Comparison of ENCODE assay signal across 13 mouse cellular contexts in genomic region chr8:45659473-45659872, GRCm38 (mm10).
DNase-seq lines count a peak whose midpoint lies in the region; ATAC-seq and TF ChIP-seq lines count a peak whose summit lies in the region.
"Had no signal": no experiment of that assay in that cellular context is flagged by ENCODE, and none has a peak within 500 bp of the region (broad histone marks: within the 10 kb centered on the region; RNA-seq: fewer than 3 reads in every experiment).

No protein-coding gene starts in this region.

- H3K36me3 ChIP-seq in heart, postnatal 0 days (replicated peaks; ENCODE audit: control insufficient read depth, insufficient read depth, low read length), result no peaks in the 10 kb centered on the region; the same call in 1 of the 2 replicates
- H3K36me3 ChIP-seq: forebrain, embryonic 12.5 days had no signal

- peak overlapping the region; percentile 83 for H3K9ac ChIP-seq in heart, postnatal 0 days (replicated peaks; ENCODE audit: low read depth, low read length)
- H3K9ac ChIP-seq: forebrain, embryonic 12.5 days; hindbrain, embryonic 14.5 days; liver, postnatal 0 days had no signal

- H3K4me2 ChIP-seq in heart, postnatal 0 days (ENCODE audit: low read depth, low read length), result peak overlapping the region; percentile 68
- H3K4me2 ChIP-seq: hindbrain, embryonic 14.5 days had no signal

- 27% methylated on average over 4 of the region's 4 CpGs for WGBS in heart, postnatal 0 days
- 28% methylated on average over 4 of the region's 4 CpGs for WGBS in large intestine, adult 2 months

- TF ChIP-seq CTCF in heart, postnatal 0 days (IDR thresholded peaks at IDR 0.05; ENCODE audit: low read depth), result no peak

- no peak for TF ChIP-seq EP300 in heart, postnatal 0 days (IDR thresholded peaks at IDR 0.05; ENCODE audit: low read depth)

- DNase-seq in heart, postnatal 0 days (ENCODE audit: low spot score), result no peak
- DNase-seq in heart, adult 9 months (ENCODE audit: low spot score in 2 of 2), result no peak
- peak; percentile 8 for DNase-seq in lung, postnatal 25 days (ENCODE audit: low spot score)
- DNase-seq in lung, postnatal 14 days, result no peak
- DNase-seq in large intestine, adult 2 months (ENCODE audit: low read depth, low spot score), result peak; percentile 80
- no peak for DNase-seq in spleen, adult 18-20 months
- DNase-seq in gastrocnemius, adult 18-20 months (ENCODE audit: low spot score), result no peak
- DNase-seq: cerebellum, adult 9-10 months; liver, postnatal 0 days had no signal

- ATAC-seq in heart, postnatal 0 days (ENCODE audit: insufficient read depth, low read depth), result no peak
- ATAC-seq: liver, postnatal 0 days had no signal

- H3K27me3 ChIP-seq in heart, postnatal 0 days (ENCODE audit: control insufficient read depth, insufficient read depth, low read length), result no peaks in the 10 kb centered on the region
- H3K27me3 ChIP-seq: CH12.LX; forebrain, embryonic 12.5 days had no signal

- H3K4me3 ChIP-seq in heart, postnatal 0 days (ENCODE audit: low read depth, low read length), result peak overlapping the region; percentile 69
- H3K4me3 ChIP-seq: forebrain, embryonic 12.5 days had no signal

- no peaks in the 10 kb centered on the region for H3K9me3 ChIP-seq in heart, postnatal 0 days (replicated peaks; ENCODE audit: control insufficient read depth, low read length)
- H3K9me3 ChIP-seq: forebrain, embryonic 12.5 days; midbrain, embryonic 10.5 days had no signal

- peaks cover 31% of the 10 kb centered on the region for H3K4me1 ChIP-seq in heart, postnatal 0 days (ENCODE audit: control insufficient read depth, insufficient read depth)

- peak overlapping the region; percentile 97 for H3K27ac ChIP-seq in heart, postnatal 0 days (ENCODE audit: low read depth)
- H3K27ac ChIP-seq: forebrain, embryonic 12.5 days; hindbrain, embryonic 14.5 days had no signal

Comparison
In these comparisons a context has a peak if more than half of its experiments do, and no peak if none do; other contexts are left out.
1. DNase-seq: peak in lung, postnatal 25 days (single experiment) and large intestine, adult 2 months (single experiment); none in heart, postnatal 0 days (single experiment), heart, adult 9 months (0 of 2), lung, postnatal 14 days (single experiment), spleen, adult 18-20 months (0 of 2) and gastrocnemius, adult 18-20 months (single experiment).